Mouse (Mus musculus) embryo, embryonic 11 days (tissue): ENCODE measurements around the gene Col1a2.
A peak's percentile ranks its signal among the peaks of the same experiment; 100 is the strongest.

Source experiments
- DNase-seq: peaks from one replicate; pipeline ENCODE4 v3.0.0-alpha.2; 2015

Gene Col1a2

GRCm38 (mm10) chr6:4504603-4505131 lies at the start of gene Col1a2:
Gene Col1a2 (plus strand): TSS chr6:4504814.
- peak; percentile 45 for DNase-seq

- peak; percentile 10 for DNase-seq
These were observed 49.1 kb upstream of the Col1a2 start for GRCm38 (mm10) chr6:4455518-4455917.

- DNase-seq: peak; percentile 51
These were observed 48.5 kb upstream of the Col1a2 start for GRCm38 (mm10) chr6:4455961-4456617.

- peak; percentile 37 for DNase-seq
These were observed 47.7 kb upstream of the Col1a2 start for GRCm38 (mm10) chr6:4456691-4457447.

GRCm38 (mm10) chr6:4457555-4457996 lies 47.0 kb upstream of the Col1a2 start:
- peak; percentile 89 for DNase-seq

- no peak for DNase-seq
These were observed 39.3 kb upstream of the Col1a2 start for GRCm38 (mm10) chr6:4465320-4465719.

- no peak for DNase-seq
These were observed 21.1 kb upstream of the Col1a2 start for GRCm38 (mm10) chr6:4483577-4483936.

- DNase-seq: peak; percentile 63
These were observed 20.5 kb upstream of the Col1a2 start for GRCm38 (mm10) chr6:4483937-4484601.

- DNase-seq: peak; percentile 65
These were observed 16.3 kb upstream of the Col1a2 start for GRCm38 (mm10) chr6:4488349-4488748.

GRCm38 (mm10) chr6:4488966-4489365 lies 15.6 kb upstream of the Col1a2 start:
- peak; percentile 20 for DNase-seq

GRCm38 (mm10) chr6:4489366-4490245 lies 15.0 kb upstream of the Col1a2 start:
- peak; percentile 86 for DNase-seq

- DNase-seq: no peak
These were observed 10.9 kb upstream of the Col1a2 start for GRCm38 (mm10) chr6:4493666-4494065.

GRCm38 (mm10) chr6:4496428-4496827 lies 8.2 kb upstream of the Col1a2 start:
- no peak for DNase-seq

GRCm38 (mm10) chr6:4503106-4503505 lies 1.5 kb upstream of the Col1a2 start:
- peak; percentile 44 for DNase-seq

GRCm38 (mm10) chr6:4505158-4505997 lies 764 bp downstream of the Col1a2 start:
- DNase-seq: peak; percentile 84

GRCm38 (mm10) chr6:4506106-4506505 lies 1.5 kb downstream of the Col1a2 start:
- peak; percentile 79 for DNase-seq

GRCm38 (mm10) chr6:4506791-4507190 lies 2.2 kb downstream of the Col1a2 start:
- no peak for DNase-seq

GRCm38 (mm10) chr6:4507323-4507722 lies 2.7 kb downstream of the Col1a2 start:
- DNase-seq: no peak

GRCm38 (mm10) chr6:4508279-4508678 lies 3.7 kb downstream of the Col1a2 start:
- no peak for DNase-seq

GRCm38 (mm10) chr6:4509395-4509794 lies 4.8 kb downstream of the Col1a2 start:
- DNase-seq: no peak

GRCm38 (mm10) chr6:4514671-4515070 lies 10.1 kb downstream of the Col1a2 start:
- DNase-seq: no peak

GRCm38 (mm10) chr6:4521031-4521430 lies 16.4 kb downstream of the Col1a2 start:
- DNase-seq: no peak
